Mouse (Mus musculus): Measurements from ENCODE around the gene Macf1.
"Not testable (repeated sequence)": the region's sequence is repeated elsewhere in the genome, so short reads cannot be mapped to it uniquely, and the experiment has no call there.

Gene Macf1

DNA sequence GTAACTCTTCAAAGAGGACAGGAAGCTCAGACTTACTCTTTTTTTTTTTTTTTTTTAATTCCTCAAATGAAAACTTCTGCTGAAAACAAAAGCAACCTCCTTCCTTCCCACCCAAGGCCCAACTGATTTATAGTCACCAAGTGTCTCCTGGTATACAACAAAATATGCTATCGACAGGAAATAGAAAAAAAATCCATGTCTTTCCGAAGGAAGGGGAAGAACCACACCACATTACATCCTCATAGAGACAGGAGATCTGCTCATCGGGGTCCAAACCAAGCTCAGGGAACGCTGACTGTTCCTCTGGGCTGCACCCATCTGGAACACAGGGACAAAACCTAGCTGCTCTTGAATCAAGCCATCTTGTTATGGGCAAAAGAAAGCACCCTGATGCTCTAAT lies 50.3 kb downstream of the Macf1 start:
- no peak for DNase-seq (ENCODE audit: low spot score)

DNA sequence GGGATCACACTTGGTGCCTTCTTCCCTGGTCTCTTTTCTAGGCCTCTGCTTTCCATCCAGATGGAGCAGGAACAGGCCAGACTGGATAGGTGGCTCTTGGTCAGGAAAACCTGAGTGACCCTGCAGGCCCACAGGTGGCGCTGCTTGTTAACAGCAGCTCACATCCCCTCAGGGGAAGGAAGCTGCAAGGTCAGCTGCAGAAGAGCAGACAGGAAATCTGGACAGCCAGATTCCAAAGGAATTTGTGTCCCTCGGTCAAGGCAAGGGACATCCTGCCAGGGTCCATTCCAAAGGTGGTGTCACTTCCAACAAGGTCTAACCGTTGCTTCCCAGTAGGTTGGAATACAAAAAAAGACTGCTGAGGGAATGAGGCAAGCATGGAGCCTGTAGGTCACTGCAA lies 50.8 kb downstream of the Macf1 start:
- DNase-seq (ENCODE audit: low spot score), result peak; percentile 70

DNA sequence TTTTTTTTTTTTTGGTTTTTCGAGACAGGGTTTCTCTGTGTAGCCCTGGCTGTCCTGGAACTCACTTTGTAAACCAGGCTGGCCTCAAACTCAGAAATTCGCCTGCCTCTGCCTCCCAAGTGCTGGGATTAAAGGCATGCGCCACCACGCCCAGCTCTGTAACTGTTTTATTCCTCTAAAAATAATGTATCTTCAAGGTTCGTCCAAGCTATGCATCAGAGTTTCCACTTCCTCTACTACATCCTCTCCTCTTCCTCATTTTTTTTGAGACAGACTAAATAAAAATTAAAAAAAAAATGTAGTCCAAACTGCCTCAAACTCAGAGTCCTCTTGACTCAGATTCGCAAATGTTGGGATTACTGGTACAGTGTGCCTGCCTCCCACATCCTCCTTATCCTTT lies 52.0 kb downstream of the Macf1 start:
- not testable (repeated sequence) for DNase-seq (ENCODE audit: low spot score)

DNA sequence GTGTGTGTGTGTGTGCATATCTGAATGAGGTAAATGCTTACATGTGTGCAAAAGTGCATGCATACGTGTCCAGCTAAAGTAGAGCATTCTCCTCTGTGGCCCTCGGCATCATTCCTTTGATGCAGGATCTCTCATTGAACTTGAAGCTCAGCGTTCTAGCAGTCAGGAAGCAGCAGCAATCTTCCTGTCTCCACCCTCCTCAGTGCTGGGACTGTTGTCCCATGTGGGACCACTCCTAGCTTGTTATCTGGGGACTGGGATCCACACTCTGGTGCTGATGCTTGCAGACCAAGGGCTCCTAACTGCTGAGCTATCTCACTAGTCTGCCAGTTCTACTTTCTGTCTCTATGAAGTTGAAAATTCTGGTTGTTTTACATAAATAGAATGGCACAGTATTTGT lies 52.5 kb downstream of the Macf1 start:
- no peak for DNase-seq (ENCODE audit: low spot score)

DNA sequence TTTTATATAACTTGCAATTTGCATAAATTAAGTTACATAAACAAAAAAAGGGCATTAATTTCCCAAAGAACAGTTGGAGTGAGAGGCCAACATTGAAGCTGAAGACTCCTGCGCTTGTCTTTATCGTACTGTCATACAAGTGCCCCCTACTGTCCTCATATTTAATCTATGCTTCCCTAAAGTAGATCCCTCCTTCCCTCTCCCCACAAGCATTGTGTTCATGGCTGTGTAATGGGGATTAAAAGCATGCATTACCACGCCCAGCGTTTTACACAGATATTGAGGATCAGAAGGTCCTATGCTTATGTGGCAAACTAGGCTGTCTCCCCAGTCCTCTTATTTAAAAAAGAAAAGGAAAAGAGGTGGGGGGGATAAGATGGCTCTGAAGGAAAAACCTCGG lies 56.5 kb downstream of the Macf1 start:
- no peak for DNase-seq (ENCODE audit: low spot score)

DNA sequence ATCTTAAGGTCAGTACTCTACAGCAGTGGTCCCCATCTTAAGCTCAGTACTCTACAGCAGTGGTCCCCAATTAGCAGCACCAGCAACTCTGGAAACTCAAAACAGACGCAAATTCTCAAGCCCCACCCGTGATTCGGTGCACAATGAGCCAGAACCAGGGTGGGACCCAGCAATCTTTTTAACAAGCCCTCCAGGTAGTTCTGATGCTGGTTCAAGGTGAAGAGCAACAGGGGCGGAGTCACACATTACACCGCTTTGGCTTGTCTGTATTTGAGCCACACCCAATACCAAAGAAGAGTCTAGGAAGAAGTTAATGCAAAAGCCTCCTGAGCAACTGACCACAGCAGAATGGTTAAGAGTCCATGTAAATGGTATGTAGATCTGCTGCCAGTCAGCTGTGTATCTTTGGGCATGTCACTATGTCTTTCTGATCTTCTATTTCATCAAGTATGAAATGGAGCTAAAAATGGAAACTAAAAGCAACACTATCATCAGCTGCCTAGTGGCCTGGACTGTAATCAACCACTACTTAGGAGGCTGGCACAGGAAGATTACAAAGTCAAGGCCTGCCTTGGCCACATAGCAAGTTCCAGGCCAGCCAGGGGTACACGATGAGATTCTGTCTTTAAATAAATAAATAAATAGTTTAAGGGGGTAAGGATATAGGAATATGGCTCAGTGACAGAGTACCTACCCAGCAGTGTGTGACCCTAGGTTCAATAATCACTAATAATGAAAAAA lies 58.7 kb downstream of the Macf1 start:
- DNase-seq (ENCODE audit: low spot score), result no peak

DNA sequence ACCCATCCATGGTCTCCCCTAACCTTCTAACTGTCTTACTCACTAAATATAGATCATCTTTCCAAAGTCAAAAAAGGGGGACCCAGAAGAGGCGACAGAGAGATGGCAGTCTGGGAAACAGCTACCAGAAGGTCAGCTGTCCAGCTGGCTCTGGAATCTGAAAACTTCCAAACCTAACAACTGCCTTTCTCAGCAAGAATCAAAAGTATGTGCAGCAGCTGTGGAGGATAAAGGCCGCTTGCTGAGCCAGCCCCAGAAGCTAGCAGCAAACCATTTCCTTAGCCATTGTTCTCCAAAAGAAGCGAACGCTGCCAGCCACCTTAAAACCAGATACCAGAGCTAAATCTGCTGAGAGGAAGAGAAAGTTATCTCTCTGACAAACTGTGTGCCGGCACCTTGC lies 59.7 kb downstream of the Macf1 start:
- DNase-seq (ENCODE audit: low spot score), result no peak

DNA sequence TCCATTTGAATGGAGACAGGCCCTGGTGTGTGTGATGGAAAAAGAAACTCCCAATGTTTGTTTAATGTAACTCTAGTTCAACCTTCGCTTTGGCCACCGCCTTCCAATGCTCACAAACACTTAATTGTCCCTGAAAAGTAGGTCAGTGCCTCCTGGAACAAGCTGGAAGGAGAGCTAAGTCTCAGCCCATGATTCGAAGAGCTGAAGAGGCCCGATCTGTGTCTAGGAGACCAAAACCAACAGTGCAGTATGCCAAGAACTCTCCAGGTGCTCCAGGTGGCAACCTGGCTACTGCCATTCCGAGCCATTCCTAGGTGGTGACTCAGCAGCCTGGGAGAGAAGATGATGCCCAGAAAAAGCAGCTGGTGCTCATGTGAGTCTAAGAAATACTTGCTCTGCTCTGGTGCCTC lies 60.4 kb downstream of the Macf1 start:
- DNase-seq (ENCODE audit: low spot score), result no peak

DNA sequence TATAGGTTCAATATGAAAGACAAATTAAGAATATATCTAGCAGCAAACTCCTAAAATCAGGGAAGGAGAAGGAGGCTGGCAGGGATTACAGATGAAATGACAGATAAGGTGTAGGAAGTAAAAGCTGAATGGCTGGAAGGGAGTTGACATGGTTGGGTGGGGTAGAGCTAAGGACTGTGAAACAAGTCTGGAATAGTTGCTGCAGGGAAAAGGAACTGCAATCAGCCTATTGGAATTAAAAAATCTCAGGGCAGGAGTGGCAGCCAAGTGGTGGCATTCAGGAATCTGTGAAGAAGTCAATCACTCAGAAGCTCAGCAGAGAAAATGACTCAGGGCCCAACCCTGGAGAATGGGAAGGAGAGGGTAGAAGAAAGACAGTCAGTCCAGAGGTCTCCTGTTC lies 62.4 kb downstream of the Macf1 start:
- DNase-seq (ENCODE audit: low spot score), result no peak

DNA sequence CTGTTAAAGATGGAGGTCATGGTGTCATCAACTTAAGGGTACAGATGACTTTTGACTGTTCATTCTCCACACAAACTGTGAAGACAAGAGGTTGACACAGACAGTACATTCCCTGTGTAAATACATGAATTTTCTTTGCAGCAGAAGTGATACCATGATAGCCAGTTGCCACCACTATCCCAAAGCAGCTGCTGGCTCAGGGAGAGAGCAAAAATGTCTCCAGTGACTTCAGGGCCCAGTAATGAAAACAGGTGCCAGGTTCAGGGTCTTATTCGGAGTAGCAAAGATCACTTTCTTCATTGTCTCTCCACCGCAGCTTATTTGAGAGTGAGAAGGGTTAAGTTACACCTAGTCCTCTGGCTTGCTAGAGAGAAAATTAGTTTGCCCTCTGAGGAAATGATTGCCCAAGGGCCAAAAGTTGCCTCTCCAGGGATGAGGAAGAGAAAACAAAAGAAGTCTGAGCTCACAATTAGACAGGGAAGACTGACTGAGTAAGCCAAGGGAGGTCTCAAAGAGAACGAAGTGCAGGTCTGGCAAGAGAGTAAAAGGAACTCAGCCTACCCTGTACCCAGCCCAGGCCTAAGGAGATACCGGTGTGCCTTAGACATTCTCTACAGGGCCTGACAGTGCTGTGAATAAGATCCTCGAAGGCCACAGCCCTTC lies 66.3 kb downstream of the Macf1 start:
- no peak for DNase-seq (ENCODE audit: low spot score)

DNA sequence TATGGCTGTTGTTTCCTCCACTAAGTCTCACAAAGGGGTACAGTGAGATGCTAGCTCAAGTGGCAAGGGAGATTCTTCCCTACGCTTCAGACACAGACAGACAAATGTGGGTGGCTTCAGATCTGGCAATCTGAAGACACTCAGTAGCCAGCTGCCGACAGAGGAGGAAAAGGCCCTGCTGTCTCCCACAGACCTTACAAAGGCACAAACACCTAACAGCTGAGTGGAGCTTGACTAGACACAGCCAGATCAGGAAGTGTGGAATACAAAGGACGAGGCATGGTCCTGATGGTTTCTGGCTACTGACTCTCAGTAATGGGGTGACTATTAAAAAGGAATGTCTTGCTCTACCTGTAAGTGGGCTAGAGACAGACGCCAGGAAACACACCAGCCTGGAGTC lies 67.2 kb downstream of the Macf1 start:
- no peak for DNase-seq (ENCODE audit: low spot score)

DNA sequence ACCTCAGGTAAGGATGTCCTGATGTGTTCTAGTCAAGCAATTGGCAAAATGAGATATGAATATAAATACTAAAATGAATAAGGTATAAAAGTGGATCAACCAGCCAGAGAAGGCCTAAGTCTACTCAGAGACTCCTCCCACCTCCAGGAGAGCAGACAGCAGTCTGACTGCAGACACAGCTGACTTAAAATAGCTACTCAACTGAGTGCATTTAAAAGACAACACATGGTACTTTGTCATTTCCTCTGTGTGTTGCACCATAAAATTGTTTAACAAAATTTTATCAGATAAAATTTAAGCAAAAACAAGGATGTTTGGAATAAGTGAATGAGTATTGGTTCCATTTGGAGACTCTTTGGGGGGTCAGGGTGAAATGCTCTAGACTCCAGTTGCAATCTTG lies 67.7 kb downstream of the Macf1 start:
- DNase-seq (ENCODE audit: low spot score), result no peak

DNA sequence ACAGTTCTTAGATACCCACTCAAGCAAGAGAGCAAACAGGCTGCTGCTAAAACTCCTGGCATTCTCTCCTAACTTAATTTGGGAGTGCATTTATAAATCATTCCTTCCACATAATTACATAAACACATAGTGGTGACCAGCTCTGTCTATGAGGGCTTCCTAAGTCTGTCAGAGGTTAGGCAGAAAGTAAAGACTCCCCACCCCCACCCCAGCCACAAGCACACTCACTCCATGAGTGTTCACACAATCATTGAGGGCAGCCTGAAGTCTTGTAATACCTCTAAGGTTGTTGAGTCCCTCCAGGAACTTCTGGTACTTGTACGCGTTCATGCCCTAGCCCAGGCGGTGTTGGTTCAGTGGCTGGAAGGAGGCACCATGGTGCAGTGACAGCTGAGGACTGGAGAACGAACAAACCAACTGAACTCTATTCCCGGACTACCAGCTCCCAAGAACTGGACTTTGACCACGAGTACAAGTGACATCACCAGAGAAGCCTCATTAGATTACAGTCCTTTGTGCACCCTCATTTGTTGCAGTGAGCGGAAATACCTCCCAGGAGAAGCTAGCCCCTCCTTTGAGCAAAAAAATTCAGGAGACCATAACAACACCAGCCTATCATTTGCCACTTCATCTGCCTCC lies 70.7 kb downstream of the Macf1 start:
- DNase-seq (ENCODE audit: low spot score), result no peak

DNA sequence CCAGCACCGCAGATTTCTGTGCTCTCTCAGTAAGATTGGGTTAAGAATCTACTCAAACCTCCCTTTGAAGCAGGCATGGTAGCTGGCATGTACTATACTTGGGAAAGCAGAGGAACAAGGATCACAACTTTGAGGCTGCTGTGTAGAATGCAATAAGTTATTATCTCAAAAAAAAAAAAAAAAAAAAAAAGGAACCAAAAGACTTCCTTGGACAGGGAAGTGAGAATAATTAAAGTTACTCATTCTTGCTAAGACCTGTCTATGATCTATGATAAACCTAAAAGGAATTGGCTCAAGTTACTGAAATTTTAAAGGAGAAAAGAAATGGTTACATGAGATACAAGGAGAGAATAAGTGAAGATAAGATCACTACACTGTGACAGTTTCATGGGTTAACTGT lies 72.2 kb downstream of the Macf1 start:
- no peak for DNase-seq (ENCODE audit: low spot score)

DNA sequence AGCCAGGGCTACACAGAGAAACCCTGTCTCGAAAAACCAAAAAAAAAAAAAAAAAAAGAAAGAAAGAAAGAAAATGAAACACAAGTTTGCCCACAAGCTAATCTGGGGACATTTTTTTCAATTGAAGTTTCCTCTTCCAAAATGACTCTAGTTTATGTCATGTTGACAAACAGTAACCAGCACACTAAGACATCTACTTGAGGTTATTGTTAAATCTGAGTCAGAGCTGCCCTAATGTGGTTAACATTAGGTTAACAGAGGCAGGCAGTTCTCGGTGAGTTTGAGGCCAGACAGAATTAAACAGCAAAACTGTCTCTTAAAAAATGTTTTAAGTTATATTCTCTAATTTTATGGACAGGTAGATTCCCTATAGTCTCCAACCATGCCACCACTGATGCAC lies 72.9 kb downstream of the Macf1 start:
- no peak for DNase-seq (ENCODE audit: low spot score)

DNA sequence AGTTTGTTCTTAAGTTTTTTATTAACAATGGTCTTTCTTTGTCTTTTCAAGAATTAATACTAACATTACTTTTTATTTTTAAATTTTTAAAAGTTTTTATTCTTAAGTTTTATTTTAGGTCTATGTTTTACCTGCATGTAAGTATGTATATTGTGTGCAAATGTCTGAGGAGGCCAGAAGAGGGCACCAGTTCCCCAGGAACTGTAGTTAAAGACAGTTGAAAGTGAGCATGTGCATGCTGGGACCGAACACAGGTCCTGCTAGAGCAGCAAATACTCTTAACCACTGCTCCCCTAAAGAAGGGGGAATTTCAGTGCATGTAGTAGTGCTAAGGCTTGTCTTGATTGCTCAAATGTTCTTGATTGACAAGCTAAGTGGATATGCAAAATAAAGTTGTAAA lies 77.0 kb downstream of the Macf1 start:
- DNase-seq (ENCODE audit: low spot score), result no peak

DNA sequence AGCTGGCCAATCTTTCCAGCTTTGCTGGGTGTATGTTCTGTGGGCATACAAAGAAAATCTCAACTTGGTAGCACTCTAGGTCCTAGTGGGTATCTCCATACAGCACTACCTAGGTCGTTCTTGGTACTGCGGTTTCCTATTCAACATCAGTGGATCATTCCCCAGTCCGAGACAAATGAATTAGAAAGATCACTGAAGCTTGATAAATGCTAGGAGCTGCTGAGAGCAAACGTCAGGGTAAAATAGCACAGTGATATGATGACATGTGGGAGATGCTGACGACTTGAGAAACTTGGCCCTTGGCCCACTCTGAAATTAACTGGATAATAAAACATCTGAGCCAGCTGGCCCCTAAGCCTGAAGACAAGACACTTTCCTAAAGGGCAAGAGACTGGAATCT lies 78.2 kb downstream of the Macf1 start:
- DNase-seq (ENCODE audit: low spot score), result no peak

DNA sequence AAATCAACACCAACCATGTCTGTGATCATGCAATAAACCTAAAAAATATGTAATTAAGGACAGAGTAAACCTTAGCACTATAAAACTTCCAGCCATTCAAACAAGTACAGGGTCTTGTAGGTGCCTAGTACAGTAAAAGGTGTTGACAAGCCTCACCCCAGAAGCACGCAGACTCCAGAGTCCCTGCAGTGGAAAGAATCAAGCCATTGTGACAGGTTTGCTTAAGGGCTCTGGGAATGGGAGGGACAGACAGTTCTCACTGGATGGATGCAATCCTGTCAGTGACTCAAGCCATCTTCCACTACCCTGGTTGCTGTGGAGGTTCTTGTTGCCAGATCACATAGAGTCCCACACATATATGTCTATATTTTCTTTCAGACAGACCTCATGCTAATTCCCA lies 78.9 kb downstream of the Macf1 start:
- no peak for DNase-seq (ENCODE audit: low spot score)

DNA sequence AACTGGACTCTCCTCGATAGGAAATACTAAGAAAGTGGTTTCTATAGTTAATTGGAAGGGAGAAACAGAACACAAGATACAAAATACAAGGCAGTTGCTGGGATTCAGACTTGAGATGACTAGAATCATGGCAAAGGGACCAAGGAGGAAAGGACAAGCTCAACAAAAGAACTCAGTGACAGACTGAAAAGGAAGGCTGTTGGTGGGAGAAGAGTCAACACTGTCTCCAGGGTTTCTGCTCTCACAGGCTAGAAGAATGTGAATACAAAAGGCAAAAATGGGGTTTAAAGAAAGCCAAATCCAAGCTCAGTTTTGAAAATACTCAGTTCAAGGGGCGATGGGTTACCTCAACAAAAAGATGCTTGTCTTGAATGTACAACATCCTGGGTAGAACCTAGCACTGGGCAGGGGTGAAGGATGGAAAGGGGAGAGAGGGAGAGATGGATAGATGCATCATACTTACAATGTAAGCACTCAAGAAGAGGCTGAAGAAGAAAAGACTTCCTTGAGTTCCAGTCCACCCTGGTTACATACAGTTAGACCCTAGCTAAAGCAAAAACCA lies 81.4 kb downstream of the Macf1 start:
- no peak for DNase-seq (ENCODE audit: low spot score)

DNA sequence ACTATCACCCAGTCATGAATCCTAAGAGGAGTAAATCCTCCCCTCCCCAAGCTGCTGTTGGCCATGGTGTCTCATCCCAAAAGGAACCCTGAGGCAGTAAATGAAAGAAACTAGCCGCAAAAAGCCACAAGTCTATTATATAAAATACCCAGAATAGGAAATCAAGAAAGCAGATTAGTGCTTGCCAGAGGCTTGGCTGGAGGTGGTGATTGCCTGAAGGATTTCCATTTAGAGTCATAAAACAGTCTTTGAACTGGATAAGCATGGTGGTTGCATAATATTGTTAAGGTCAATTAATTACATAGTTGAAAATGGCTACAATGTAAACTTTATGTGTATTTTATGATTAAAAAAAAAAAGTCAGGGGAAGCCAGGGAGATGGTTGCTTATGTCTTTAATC lies 83.1 kb downstream of the Macf1 start:
- no peak for DNase-seq (ENCODE audit: low spot score)

DNA sequence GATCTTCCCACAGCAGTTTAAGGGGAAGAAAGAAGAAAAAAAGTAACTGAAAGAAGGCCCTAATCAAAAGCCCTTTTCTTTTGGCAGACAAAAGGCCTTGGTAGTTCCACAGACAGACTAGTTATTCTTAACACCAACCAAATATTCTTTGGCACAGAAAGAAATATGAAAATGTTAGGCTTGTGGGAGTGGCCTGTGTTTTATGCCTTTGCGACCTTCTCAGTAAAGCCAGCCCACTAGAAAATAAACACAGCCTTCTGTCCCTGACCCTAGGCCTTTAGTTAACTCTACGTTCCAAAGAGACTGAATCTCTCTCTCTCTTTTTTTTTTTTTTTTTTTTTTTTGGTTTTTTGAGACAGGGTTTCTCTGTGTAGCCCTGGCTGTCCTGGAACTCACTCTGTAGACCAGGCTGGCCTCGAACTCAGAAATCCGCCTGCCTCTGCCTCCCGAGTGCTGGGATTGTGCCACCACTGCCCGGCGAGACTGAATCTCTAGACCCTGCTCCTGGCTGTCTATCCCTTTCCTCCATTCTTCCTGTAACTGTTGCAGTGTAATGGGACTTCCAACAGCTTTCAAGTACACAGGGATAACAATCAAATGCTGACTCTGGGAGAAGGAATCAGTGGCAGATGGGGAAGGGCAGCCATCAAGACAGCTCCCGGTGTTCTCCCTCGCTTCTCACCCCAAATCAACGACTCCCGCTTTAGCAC lies 85.5 kb downstream of the Macf1 start:
- DNase-seq (ENCODE audit: low spot score), result no peak

DNA sequence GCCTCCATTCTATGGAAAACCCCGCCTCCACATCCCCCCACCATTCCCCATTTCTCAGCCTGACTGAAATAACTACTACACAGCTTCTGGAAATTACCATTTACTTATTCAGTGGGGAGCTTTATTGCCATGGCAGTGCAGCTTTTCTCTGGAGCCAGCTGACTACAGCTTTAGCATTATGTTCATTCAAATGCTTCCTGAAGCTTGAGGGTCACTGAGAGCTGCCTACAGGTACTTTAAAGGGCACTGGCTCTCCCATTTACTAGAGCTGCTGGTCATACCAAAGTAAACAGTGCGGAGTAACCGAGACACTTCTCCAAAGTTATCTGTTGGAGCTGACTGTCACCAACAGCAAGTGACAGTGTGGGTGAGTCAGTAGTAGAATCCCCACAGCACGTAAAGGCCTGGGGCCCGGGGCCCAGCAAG lies 89.8 kb downstream of the Macf1 start:
- no peak for DNase-seq (ENCODE audit: low spot score)

DNA sequence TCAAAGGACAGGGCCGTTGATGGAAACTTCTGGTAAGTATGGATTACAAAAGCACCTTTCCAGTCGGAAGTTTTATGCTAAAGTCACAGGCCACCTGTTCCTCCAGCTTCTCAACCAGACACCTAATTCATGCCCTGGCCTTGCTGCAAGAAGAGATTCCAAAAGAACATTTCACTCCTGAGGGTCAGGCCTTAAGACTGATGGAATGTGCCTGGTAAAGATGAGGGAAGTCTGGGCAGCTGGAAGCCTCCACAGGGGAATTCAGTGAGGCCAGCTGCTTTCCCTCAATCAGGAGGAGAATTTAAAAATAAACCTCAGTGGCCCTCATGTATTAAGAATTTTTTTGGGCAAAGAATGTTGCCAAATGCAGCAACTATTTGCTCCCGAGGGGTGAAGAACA lies 90.5 kb downstream of the Macf1 start:
- no peak for DNase-seq (ENCODE audit: low spot score)

All from ovary, postnatal 36 days (tissue).